Mouse (Mus musculus) liver, embryonic 14.5 days (tissue): ENCODE results near the gene Mthfd1. TPM values are rescaled to one million over a fixed set of nuclear protein-coding genes. Genes with fewer than 3 reads are reported as not detected.

Experiments
- ATAC-seq: fragments of 200-750 bp; cut with Nextera tagmentation; 2 replicates; pipeline ENCODE4 v1.8.0; 2017; ENCODE audit warnings: moderate number of reproducible peaks, mild to moderate bottlenecking, moderate library complexity; ENCODE audit not compliant: insufficient read depth
- DNase-seq, 3 experiments: peaks; one replicate each; pipeline ENCODE4 v3.0.0-alpha.2; 2012 to 2013; ENCODE audit warnings: low read depth in 3 of 3, low spot score in 3 of 3
- H3K27ac ChIP-seq: fragments of 300-500 bp; sonication (generic); 2 replicates; pipeline ENCODE4 v1.5.1; 2014; ENCODE audit warnings: moderate library complexity, mild to moderate bottlenecking, control low read depth, inconsistent platforms
- H3K27me3 ChIP-seq: fragments of 300-500 bp; sonication (generic); 2 replicates; pipeline ENCODE4 v1.6.1; 2014; ENCODE audit warnings: mild to moderate bottlenecking, low read length, moderate library complexity; ENCODE audit not compliant: control insufficient read depth, insufficient read depth
- H3K36me3 ChIP-seq: fragments of 300-500 bp; sonication (generic); replicated peaks from 2 replicates; pipeline ENCODE4 v1.6.1; 2014; ENCODE audit warnings: low read depth; ENCODE audit not compliant: control insufficient read depth, insufficient read depth
- H3K4me1 ChIP-seq, 2 experiments: fragments of 200-500 bp in 1 of 2; fragments of 300-500 bp in 1 of 2; sonication (generic) in 1 of 2; replicated peaks; 2 replicates each; pipeline ENCODE4 v1.6.1; 2012 to 2014; ENCODE audit warnings: antibody characterized with exemption in 1 of 2, inconsistent platforms in 1 of 2, low read length in 1 of 2; ENCODE audit not compliant: control insufficient read depth in 2 of 2, insufficient read depth in 2 of 2
- H3K4me2 ChIP-seq: fragments of 300-500 bp; sonication (generic); 2 replicates; pipeline ENCODE4 v1.6.1; 2014; ENCODE audit warnings: low read depth, mild to moderate bottlenecking, control low read depth, moderate library complexity
- H3K4me3 ChIP-seq, 2 experiments: fragments of 200-500 bp in 1 of 2; fragments of 300-500 bp in 1 of 2; sonication (generic) in 1 of 2; 2 replicates each; pipeline ENCODE4 v1.5.1; 2012 to 2014; ENCODE audit warnings: low read depth in 2 of 2, low read length in 2 of 2, mild to moderate bottlenecking in 2 of 2, control low read depth in 1 of 2, inconsistent platforms in 1 of 2, moderate library complexity in 1 of 2; ENCODE audit not compliant: insufficient read depth in 1 of 2
- H3K9ac ChIP-seq: fragments of 300-500 bp; sonication (generic); replicated peaks from 2 replicates; pipeline ENCODE4 v1.6.1; 2014; ENCODE audit warnings: mild to moderate bottlenecking, control low read depth, moderate library complexity
- H3K9me3 ChIP-seq: fragments of 300-500 bp; sonication (generic); 2 replicates; pipeline ENCODE4 v1.6.1; 2016; ENCODE audit warnings: low read length, mixed read lengths; ENCODE audit not compliant: control insufficient read depth
- CTCF ChIP-seq: IDR thresholded peaks from 2 replicates; pipeline ENCODE4 v1.5.1; 2016; ENCODE audit warnings: antibody characterized with exemption, low read depth, control low read depth
- EP300 ChIP-seq: IDR thresholded peaks from 2 replicates; pipeline ENCODE4 v1.6.1; 2016; ENCODE audit warnings: antibody characterized with exemption, low read depth
- WGBS: fragments of 180-500 bp; shearing (Covaris S2); extraction: QIAGEN DNeasy Blood & Tissue Kit; methylation state at CpG from one replicate; pipeline ENCODE4 v1.1.7; 2014; ENCODE audit not compliant: insufficient replicate concordance; 5-methylcytosine and 5-hydroxymethylcytosine counted together
- polyA plus RNA-seq, 2 experiments: library from polyadenylated mRNA; depleted of rRNA in 1 of 2; stranded (reverse) in 1 of 2; unstranded in 1 of 2; fragments of >200 nt; fragmentation: Nextera tagmentation in 1 of 2; extraction: Ambion mirVana in 1 of 2; gene quantifications; 2 replicates each; pipeline versions ENCODE4 v1.2.1 to v1.2.3; 2012 to 2014

Mthfd1 gene
- polyA plus RNA-seq, 2 experiments: 58.5 to 83.5 TPM

DNA sequence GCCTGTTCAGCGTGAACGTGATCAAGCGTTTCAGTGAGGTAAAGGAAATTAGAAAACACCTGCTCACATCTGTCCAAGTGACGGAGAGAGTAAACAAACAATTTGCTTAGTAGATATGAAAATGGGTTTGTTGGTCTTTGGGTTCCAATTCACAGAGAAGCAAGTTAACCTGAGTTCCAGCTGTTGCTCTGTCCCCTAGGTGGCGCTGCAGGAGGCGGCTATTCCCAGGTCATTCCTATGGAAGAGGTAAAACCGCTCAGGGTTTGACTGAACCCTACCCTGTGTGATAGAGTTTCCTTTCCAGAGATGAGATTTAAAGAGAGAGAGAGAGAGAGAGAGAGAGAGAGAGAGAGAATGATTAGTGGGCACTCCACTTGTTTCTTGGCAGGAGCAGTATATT, 38.1 kb downstream of the Mthfd1 start:
- Histone ChIP-seq H3K4me1 (no peaks in the 10 kb centered on the region), H3K36me3 (peaks cover 47% of the 10 kb centered on the region), H3K4me3 (no peak overlapping the region), H3K9ac (no peak overlapping the region), H3K27me3 (no peaks in the 10 kb centered on the region), H3K27ac (no peak overlapping the region), H3K9me3 (no peaks in the 10 kb centered on the region), H3K4me2 (no peak overlapping the region)
- ATAC-seq (no peak), DNase-seq (no peak)
- TF ChIP-seq EP300 (no peak), CTCF (peak; percentile 83)
- 53% methylated on average over 7 of the region's 7 CpGs for WGBS

DNA sequence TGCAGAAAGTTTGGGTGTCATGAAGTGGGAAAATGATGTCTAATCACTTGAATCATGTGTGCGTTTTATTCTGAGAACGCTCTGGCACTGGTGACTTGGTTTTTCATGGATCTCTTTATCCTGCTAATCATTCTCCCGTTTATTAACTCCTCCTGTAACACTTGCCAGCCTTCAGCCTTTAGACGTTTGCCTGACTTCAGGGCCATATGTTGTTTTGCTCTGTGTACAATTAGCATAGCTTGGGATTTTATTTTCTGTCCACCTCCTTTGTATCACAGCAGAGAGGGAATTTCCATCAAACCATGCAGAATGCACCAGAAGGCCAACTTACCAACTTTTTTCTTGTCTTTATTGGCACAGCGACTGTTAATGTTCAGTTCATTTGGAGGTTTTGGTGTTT, 42.7 kb downstream of the Mthfd1 start:
- DNase-seq: no peak
- ATAC-seq: no peak
- H3K4me3 ChIP-seq: no peak overlapping the region
- no peaks in the 10 kb centered on the region for H3K27me3 ChIP-seq
- no peak overlapping the region for H3K27ac ChIP-seq
- TF ChIP-seq EP300 (no peak), CTCF (no peak)
- H3K36me3 ChIP-seq: peaks cover 40% of the 10 kb centered on the region
- WGBS: 84% methylated on average over 5 of the region's 5 CpGs
- H3K4me2 ChIP-seq: no peak overlapping the region
- H3K9ac ChIP-seq: no peak overlapping the region
- no peaks in the 10 kb centered on the region for H3K9me3 ChIP-seq
- H3K4me1 ChIP-seq: no peaks in the 10 kb centered on the region

DNA sequence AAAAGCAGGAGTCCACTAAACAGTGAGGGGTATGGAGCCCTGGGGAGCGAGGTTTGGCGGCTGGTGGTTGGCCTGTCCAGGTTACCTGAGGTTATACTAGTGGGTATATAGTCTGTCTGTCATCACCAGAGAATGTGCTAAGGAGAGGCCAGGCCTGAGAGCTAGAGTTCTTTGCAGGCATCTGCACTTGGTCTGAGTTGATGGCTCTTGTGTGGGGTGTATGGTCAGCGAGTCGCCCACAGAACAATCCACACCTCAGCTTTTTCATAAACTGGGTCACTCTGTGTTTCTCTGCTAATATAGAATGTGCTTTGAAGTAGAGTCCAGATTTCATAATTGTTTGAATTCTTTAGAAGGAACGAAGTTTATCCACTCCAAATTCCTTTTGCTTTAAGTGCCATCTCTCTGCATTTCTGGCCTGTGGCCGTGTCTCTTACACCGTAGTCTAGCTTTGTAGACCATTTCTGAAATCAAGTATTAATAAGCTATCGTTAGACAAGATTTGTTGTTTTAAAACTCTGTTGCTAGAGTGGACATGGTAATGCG, 44.3 kb downstream of the Mthfd1 start:
- Histone ChIP-seq H3K4me1 (no peaks in the 10 kb centered on the region), H3K9me3 (no peaks in the 10 kb centered on the region), H3K9ac (no peak overlapping the region), H3K27ac (no peak overlapping the region), H3K4me3 (no peak overlapping the region), H3K4me2 (no peak overlapping the region), H3K36me3 (peaks cover 37% of the 10 kb centered on the region), H3K27me3 (no peaks in the 10 kb centered on the region)
- 85% methylated on average over 9 of the region's 9 CpGs for WGBS
- DNase-seq (no peak), ATAC-seq (no peak)
- TF ChIP-seq CTCF (no peak), EP300 (no peak)

DNA sequence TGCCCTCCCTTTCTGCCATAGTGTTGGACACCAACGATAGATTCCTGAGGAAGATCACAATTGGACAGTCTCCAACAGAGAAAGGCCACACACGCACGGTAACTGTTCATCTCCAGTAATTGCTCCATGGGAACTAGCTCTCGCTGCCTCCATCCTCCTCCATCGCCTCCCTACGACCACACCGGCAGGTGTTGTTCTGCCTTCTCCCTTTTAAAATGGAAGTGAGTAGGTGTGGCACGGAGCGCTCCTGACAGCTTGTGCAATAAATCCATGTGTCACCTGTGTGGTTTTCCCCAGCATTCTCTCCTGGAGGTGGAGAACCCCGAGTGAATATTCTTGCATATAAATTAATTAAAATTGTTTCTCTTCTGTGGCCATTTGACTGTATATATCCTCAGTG, 45.3 kb downstream of the Mthfd1 start:
- WGBS: 80% methylated on average over 10 of the region's 10 CpGs
- no peaks in the 10 kb centered on the region for H3K4me1 ChIP-seq
- H3K36me3 ChIP-seq: peaks cover 32% of the 10 kb centered on the region
- H3K4me2 ChIP-seq: no peak overlapping the region
- TF ChIP-seq CTCF (no peak), EP300 (no peak)
- H3K27ac ChIP-seq: no peak overlapping the region
- H3K27me3 ChIP-seq: no peaks in the 10 kb centered on the region
- H3K4me3 ChIP-seq: no peak overlapping the region
- H3K9me3 ChIP-seq: no peaks in the 10 kb centered on the region
- no peak for ATAC-seq
- no peak overlapping the region for H3K9ac ChIP-seq
- DNase-seq: no peak

DNA sequence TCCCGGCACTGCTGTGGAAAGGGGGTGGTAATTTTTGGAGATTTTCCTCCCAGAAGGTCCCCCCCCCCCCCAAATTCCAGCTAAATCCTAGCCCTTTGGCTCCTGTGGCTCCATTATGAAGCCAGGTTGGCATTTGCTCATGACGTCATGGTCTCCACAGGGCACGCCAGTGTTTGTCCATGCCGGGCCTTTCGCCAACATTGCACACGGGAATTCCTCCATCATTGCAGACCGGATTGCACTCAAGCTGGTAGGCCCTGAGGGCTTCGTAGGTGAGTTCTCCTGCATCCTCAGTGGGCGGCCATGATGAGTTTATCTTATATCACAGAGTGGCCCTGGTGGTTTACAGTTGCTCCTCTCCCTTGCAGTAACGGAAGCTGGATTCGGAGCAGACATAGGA, 48.4 kb downstream of the Mthfd1 start:
- Histone ChIP-seq H3K4me3 (no peak overlapping the region), H3K27me3 (no peaks in the 10 kb centered on the region), H3K9ac (no peak overlapping the region), H3K9me3 (no peaks in the 10 kb centered on the region), H3K27ac (no peak overlapping the region), H3K4me1 (no peaks in the 10 kb centered on the region), H3K4me2 (no peak overlapping the region), H3K36me3 (peaks cover 42% of the 10 kb centered on the region)
- 85% methylated on average over 11 of the region's 11 CpGs for WGBS
- no peak for DNase-seq
- no peak for TF ChIP-seq EP300
- no peak for TF ChIP-seq CTCF
- no peak for ATAC-seq
